Mouse (Mus musculus): Measurements from ENCODE around the gene Atf1. TPM values are rescaled to one million over a fixed set of nuclear protein-coding genes. Genes with fewer than 3 reads are reported as not detected.

Atf1 gene
- polyA plus RNA-seq, 1 experiment = 277 TPM

- no peaks in the 10 kb centered on the region for H3K4me1 ChIP-seq (ENCODE audit: control insufficient read depth, insufficient read depth, low read length)
- no peak for TF ChIP-seq CTCF (IDR thresholded peaks at IDR 0.05; ENCODE audit: control insufficient read depth, insufficient read depth, insufficient replicate concordance, low read depth, low read length)
- TF ChIP-seq POLR2A (IDR thresholded peaks at IDR 0.05; ENCODE audit: control insufficient read depth, low read depth, low read length) = no peak
- no peak overlapping the region for H3K4me3 ChIP-seq (ENCODE audit: control insufficient read depth, low read depth, low read length)
- H3K27me3 ChIP-seq (ENCODE audit: control insufficient read depth, insufficient read depth, low read length) = no peaks in the 10 kb centered on the region
- H3K36me3 ChIP-seq (ENCODE audit: control insufficient read depth, insufficient read depth, low read length) = no peaks in the 10 kb centered on the region
- no peak overlapping the region for H3K27ac ChIP-seq (ENCODE audit: control insufficient read depth, insufficient read depth, low read depth, low read length)
Observed at GRCm38 (mm10) chr15:100218018-100218417, 9.6 kb upstream of the Atf1 start.

- TF ChIP-seq POLR2A (IDR thresholded peaks at IDR 0.05; ENCODE audit: control insufficient read depth, low read depth, low read length) = no peak
- no peak for TF ChIP-seq CTCF (IDR thresholded peaks at IDR 0.05; ENCODE audit: control insufficient read depth, insufficient read depth, insufficient replicate concordance, low read depth, low read length)
- Histone ChIP-seq H3K4me3 (ENCODE audit: control insufficient read depth, low read depth, low read length) (no peak overlapping the region), H3K27ac (ENCODE audit: control insufficient read depth, insufficient read depth, low read depth, low read length) (no peak overlapping the region), H3K36me3 (ENCODE audit: control insufficient read depth, insufficient read depth, low read length) (no peaks in the 10 kb centered on the region), H3K4me1 (ENCODE audit: control insufficient read depth, insufficient read depth, low read length) (no peaks in the 10 kb centered on the region), H3K27me3 (ENCODE audit: control insufficient read depth, insufficient read depth, low read length) (no peaks in the 10 kb centered on the region)
Observed at GRCm38 (mm10) chr15:100219396-100219795, 8.2 kb upstream of the Atf1 start.

GRCm38 (mm10) chr15:100220916-100221315 lies 6.7 kb upstream of the Atf1 start:
- Histone ChIP-seq H3K4me1 (ENCODE audit: control insufficient read depth, insufficient read depth, low read length) (peaks cover 3% of the 10 kb centered on the region; the same call in 1 of the 2 replicates), H3K27me3 (ENCODE audit: control insufficient read depth, insufficient read depth, low read length) (no peaks in the 10 kb centered on the region), H3K4me3 (ENCODE audit: control insufficient read depth, low read depth, low read length) (no peak overlapping the region), H3K36me3 (ENCODE audit: control insufficient read depth, insufficient read depth, low read length) (no peaks in the 10 kb centered on the region), H3K27ac (ENCODE audit: control insufficient read depth, insufficient read depth, low read depth, low read length) (no peak overlapping the region)
- TF ChIP-seq CTCF (IDR thresholded peaks at IDR 0.05; ENCODE audit: control insufficient read depth, insufficient read depth, insufficient replicate concordance, low read depth, low read length) (no peak), POLR2A (IDR thresholded peaks at IDR 0.05; ENCODE audit: control insufficient read depth, low read depth, low read length) (no peak)

- Histone ChIP-seq H3K4me1 (ENCODE audit: control insufficient read depth, insufficient read depth, low read length) (peaks cover 12% of the 10 kb centered on the region), H3K27me3 (ENCODE audit: control insufficient read depth, insufficient read depth, low read length) (no peaks in the 10 kb centered on the region), H3K36me3 (ENCODE audit: control insufficient read depth, insufficient read depth, low read length) (no peaks in the 10 kb centered on the region), H3K27ac (ENCODE audit: control insufficient read depth, insufficient read depth, low read depth, low read length) (no peak overlapping the region), H3K4me3 (ENCODE audit: control insufficient read depth, low read depth, low read length) (no peak overlapping the region)
- TF ChIP-seq POLR2A (IDR thresholded peaks at IDR 0.05; ENCODE audit: control insufficient read depth, low read depth, low read length) = no peak
- TF ChIP-seq CTCF (IDR thresholded peaks at IDR 0.05; ENCODE audit: control insufficient read depth, insufficient read depth, insufficient replicate concordance, low read depth, low read length) = no peak
Observed at GRCm38 (mm10) chr15:100225381-100225780, 2.2 kb upstream of the Atf1 start.

GRCm38 (mm10) chr15:100225891-100226290 lies 1.7 kb upstream of the Atf1 start:
- H3K4me3 ChIP-seq (ENCODE audit: control insufficient read depth, low read depth, low read length) = no peak overlapping the region
- no peak overlapping the region for H3K27ac ChIP-seq (ENCODE audit: control insufficient read depth, insufficient read depth, low read depth, low read length)
- TF ChIP-seq CTCF (IDR thresholded peaks at IDR 0.05; ENCODE audit: control insufficient read depth, insufficient read depth, insufficient replicate concordance, low read depth, low read length) (no peak), POLR2A (IDR thresholded peaks at IDR 0.05; ENCODE audit: control insufficient read depth, low read depth, low read length) (no peak)
- no peaks in the 10 kb centered on the region for H3K36me3 ChIP-seq (ENCODE audit: control insufficient read depth, insufficient read depth, low read length)
- no peaks in the 10 kb centered on the region for H3K27me3 ChIP-seq (ENCODE audit: control insufficient read depth, insufficient read depth, low read length)
- H3K4me1 ChIP-seq (ENCODE audit: control insufficient read depth, insufficient read depth, low read length) = peaks cover 12% of the 10 kb centered on the region

GRCm38 (mm10) chr15:100227031-100227662 lies 472 bp upstream of the Atf1 start:
- H3K4me1 ChIP-seq (ENCODE audit: control insufficient read depth, insufficient read depth, low read length) = peaks cover 14% of the 10 kb centered on the region
- H3K27me3 ChIP-seq (ENCODE audit: control insufficient read depth, insufficient read depth, low read length) = no peaks in the 10 kb centered on the region
- TF ChIP-seq CTCF (IDR thresholded peaks at IDR 0.05; ENCODE audit: control insufficient read depth, insufficient read depth, insufficient replicate concordance, low read depth, low read length) = 0 out of 2 replicates have a peak, but pooled peaks have one; percentile 8
- TF ChIP-seq POLR2A (IDR thresholded peaks at IDR 0.05; ENCODE audit: control insufficient read depth, low read depth, low read length) = no peak
- H3K4me3 ChIP-seq (ENCODE audit: control insufficient read depth, low read depth, low read length) = peak overlapping the region; percentile 94
- peak overlapping the region; percentile 98 for H3K27ac ChIP-seq (ENCODE audit: control insufficient read depth, insufficient read depth, low read depth, low read length)
- no peaks in the 10 kb centered on the region for H3K36me3 ChIP-seq (ENCODE audit: control insufficient read depth, insufficient read depth, low read length)

GRCm38 (mm10) chr15:100228535-100229336 lies 1.1 kb downstream of the Atf1 start:
- Histone ChIP-seq H3K4me1 (ENCODE audit: control insufficient read depth, insufficient read depth, low read length) (peaks cover 15% of the 10 kb centered on the region), H3K36me3 (ENCODE audit: control insufficient read depth, insufficient read depth, low read length) (0 out of 2 replicates have a peak, but pooled peaks cover 2% of the 10 kb centered on the region), H3K27ac (ENCODE audit: control insufficient read depth, insufficient read depth, low read depth, low read length) (peak overlapping the region; percentile 98), H3K27me3 (ENCODE audit: control insufficient read depth, insufficient read depth, low read length) (no peaks in the 10 kb centered on the region), H3K4me3 (ENCODE audit: control insufficient read depth, low read depth, low read length) (peak overlapping the region; percentile 99)
- TF ChIP-seq CTCF (IDR thresholded peaks at IDR 0.05; ENCODE audit: control insufficient read depth, insufficient read depth, insufficient replicate concordance, low read depth, low read length) (no peak), POLR2A (IDR thresholded peaks at IDR 0.05; ENCODE audit: control insufficient read depth, low read depth, low read length) (no peak)
